Mouse (Mus musculus): ENCODE results near the gene Ttc9b. TPM values are rescaled to one million over a fixed set of nuclear protein-coding genes. Genes with fewer than 3 reads are reported as not detected.
A peak's percentile ranks its signal among the peaks of the same experiment; 100 is the strongest.

Gene Ttc9b
- polyA plus RNA-seq, 1 experiment from 2014 or later = 3.7 TPM

- 77% methylated on average over 1 of the region's 1 CpGs for WGBS
- no peak overlapping the region for H3K27ac ChIP-seq (ENCODE audit: low read length)
- no peak overlapping the region for H3K9ac ChIP-seq (replicated peaks; ENCODE audit: low read depth, low read length)
Measured at GRCm38 (mm10) chr7:27687043-27687442, 33.3 kb downstream of the Ttc9b start.

GRCm38 (mm10) chr7:27687836-27688235 lies 34.1 kb downstream of the Ttc9b start:
- Histone ChIP-seq H3K4me1 (ENCODE audit: control insufficient read depth, insufficient read depth, low read length) (no peaks in the 10 kb centered on the region; the same call in 1 of the 2 replicates), H3K9me3 (ENCODE audit: control insufficient read depth, low read depth, low read length) (no peaks in the 10 kb centered on the region), H3K36me3 (ENCODE audit: control insufficient read depth, insufficient read depth, low read length) (no peaks in the 10 kb centered on the region), H3K27ac (ENCODE audit: low read length) (no peak overlapping the region), H3K27me3 (ENCODE audit: control insufficient read depth, insufficient read depth, low read length) (no peaks in the 10 kb centered on the region), H3K4me3 (ENCODE audit: low read depth, low read length) (no peak overlapping the region), H3K4me2 (replicated peaks; ENCODE audit: low read depth, low read length) (peak overlapping the region; percentile 69; the same call in 1 of the 2 replicates), H3K9ac (replicated peaks; ENCODE audit: low read depth, low read length) (no peak overlapping the region)
- WGBS = 57% methylated on average over 3 of the region's 3 CpGs
- no peak for ATAC-seq (ENCODE audit: insufficient number of reproducible peaks, insufficient read depth, low FRiP score, low read depth)

More at GRCm38 (mm10) chr7:27687043-27687442, 33.3 kb downstream of the Ttc9b start:
- no peaks in the 10 kb centered on the region for H3K36me3 ChIP-seq (ENCODE audit: control insufficient read depth, insufficient read depth, low read length)
- no peaks in the 10 kb centered on the region; the same call in 1 of the 2 replicates for H3K4me1 ChIP-seq (ENCODE audit: control insufficient read depth, insufficient read depth, low read length)
- H3K4me2 ChIP-seq (replicated peaks; ENCODE audit: low read depth, low read length) = no peak overlapping the region
- ATAC-seq (ENCODE audit: insufficient number of reproducible peaks, insufficient read depth, low FRiP score, low read depth) = no peak
- H3K4me3 ChIP-seq (ENCODE audit: low read depth, low read length) = no peak overlapping the region
- H3K27me3 ChIP-seq (ENCODE audit: control insufficient read depth, insufficient read depth, low read length) = no peaks in the 10 kb centered on the region
- no peaks in the 10 kb centered on the region for H3K9me3 ChIP-seq (ENCODE audit: control insufficient read depth, low read depth, low read length)

- Histone ChIP-seq H3K4me3 (ENCODE audit: low read depth, low read length) (peak overlapping the region; percentile 48), H3K27ac (ENCODE audit: low read length) (peak overlapping the region; percentile 82), H3K9ac (replicated peaks; ENCODE audit: low read depth, low read length) (peak overlapping the region; percentile 48)
Measured at GRCm38 (mm10) chr7:27688246-27688788, 34.6 kb downstream of the Ttc9b start.

DNA sequence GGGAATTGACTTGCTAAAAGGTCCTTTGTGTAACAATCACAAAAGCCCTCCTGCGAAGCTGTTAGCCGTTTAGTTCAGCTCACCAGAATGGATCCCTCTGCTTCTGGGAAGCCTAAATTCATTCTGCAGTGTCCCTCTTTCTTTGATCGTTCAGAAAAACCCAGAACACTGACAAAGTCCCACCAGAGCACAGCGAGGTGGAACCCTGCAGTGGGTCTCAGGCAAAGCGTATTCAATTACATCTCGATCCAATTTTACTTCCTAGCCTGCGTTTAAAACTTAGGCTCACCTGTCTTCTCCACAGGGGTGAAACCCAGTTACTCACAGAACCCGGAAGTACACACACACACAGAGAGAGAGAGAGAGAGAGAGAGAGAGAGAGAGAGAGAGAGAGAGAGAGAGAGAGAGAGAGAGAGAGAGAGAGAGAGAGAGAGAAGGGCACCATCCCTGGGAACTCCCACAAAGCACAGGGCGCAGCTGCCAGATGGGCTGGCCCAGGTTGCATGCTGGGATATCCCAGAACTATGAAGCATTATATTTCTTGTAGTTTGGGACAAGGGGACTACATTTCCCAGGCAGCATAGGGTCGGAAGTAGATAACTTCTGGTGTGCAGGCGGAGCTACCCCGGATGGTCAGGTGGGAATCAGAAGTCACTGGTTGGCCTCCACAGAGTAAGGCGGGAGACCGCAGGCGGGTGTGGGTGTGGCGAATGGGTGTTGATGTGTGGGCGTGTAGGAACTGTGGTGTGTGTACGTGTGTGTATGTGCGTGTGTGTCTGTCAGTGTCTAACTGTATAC lies 35.3 kb downstream of the Ttc9b start, which contains the start of gene Zfp607b:
Gene Zfp607b, plus strand, starts transcription at position 526 of the 798 bp plus-strand sequence.
- Histone ChIP-seq H3K4me1 (ENCODE audit: control insufficient read depth, insufficient read depth, low read length) (no peaks in the 10 kb centered on the region; the same call in 1 of the 2 replicates), H3K9me3 (ENCODE audit: control insufficient read depth, low read depth, low read length) (no peaks in the 10 kb centered on the region), H3K27ac (ENCODE audit: low read length) (peak within 1 kb of the TSS; percentile 82), H3K9ac (replicated peaks; ENCODE audit: low read depth, low read length) (peak within 1 kb of the TSS; percentile 48), H3K27me3 (ENCODE audit: control insufficient read depth, insufficient read depth, low read length) (no peaks in the 10 kb centered on the region), H3K36me3 (ENCODE audit: control insufficient read depth, insufficient read depth, low read length) (no peaks in the 10 kb centered on the region), H3K4me3 (ENCODE audit: low read depth, low read length) (peak within 1 kb of the TSS; percentile 48), H3K4me2 (replicated peaks; ENCODE audit: low read depth, low read length) (peak within 1 kb of the TSS; percentile 69)
- WGBS = 1% methylated on average over 19 of the region's 19 CpGs
- peak; percentile 99 for ATAC-seq (ENCODE audit: insufficient number of reproducible peaks, insufficient read depth, low FRiP score, low read depth)

More at GRCm38 (mm10) chr7:27688246-27688788, 34.6 kb downstream of the Ttc9b start:
- Histone ChIP-seq H3K27me3 (ENCODE audit: control insufficient read depth, insufficient read depth, low read length) (no peaks in the 10 kb centered on the region), H3K9me3 (ENCODE audit: control insufficient read depth, low read depth, low read length) (no peaks in the 10 kb centered on the region), H3K36me3 (ENCODE audit: control insufficient read depth, insufficient read depth, low read length) (no peaks in the 10 kb centered on the region), H3K4me1 (ENCODE audit: control insufficient read depth, insufficient read depth, low read length) (no peaks in the 10 kb centered on the region; the same call in 1 of the 2 replicates), H3K4me2 (replicated peaks; ENCODE audit: low read depth, low read length) (peak overlapping the region; percentile 69)
- 32% methylated on average over 14 of the region's 14 CpGs for whole genome bisulfite sequencing
- ATAC-seq (ENCODE audit: insufficient number of reproducible peaks, insufficient read depth, low FRiP score, low read depth) = no peak

- Histone ChIP-seq H3K27ac (ENCODE audit: low read length) (no peak overlapping the region), H3K36me3 (ENCODE audit: control insufficient read depth, insufficient read depth, low read length) (no peaks in the 10 kb centered on the region), H3K4me3 (ENCODE audit: low read depth, low read length) (no peak overlapping the region), H3K9me3 (ENCODE audit: control insufficient read depth, low read depth, low read length) (no peaks in the 10 kb centered on the region), H3K9ac (replicated peaks; ENCODE audit: low read depth, low read length) (no peak overlapping the region), H3K4me1 (ENCODE audit: control insufficient read depth, insufficient read depth, low read length) (no peaks in the 10 kb centered on the region; the same call in 1 of the 2 replicates), H3K4me2 (replicated peaks; ENCODE audit: low read depth, low read length) (no peak overlapping the region), H3K27me3 (ENCODE audit: control insufficient read depth, insufficient read depth, low read length) (no peaks in the 10 kb centered on the region)
- ATAC-seq (ENCODE audit: insufficient number of reproducible peaks, insufficient read depth, low FRiP score, low read depth) = no peak
- WGBS = 46% methylated on average over 5 of the region's 5 CpGs
Measured at GRCm38 (mm10) chr7:27691076-27691475, 37.4 kb downstream of the Ttc9b start.

- Histone ChIP-seq H3K36me3 (ENCODE audit: control insufficient read depth, insufficient read depth, low read length) (no peaks in the 10 kb centered on the region), H3K4me1 (ENCODE audit: control insufficient read depth, insufficient read depth, low read length) (no peaks in the 10 kb centered on the region), H3K27me3 (ENCODE audit: control insufficient read depth, insufficient read depth, low read length) (no peaks in the 10 kb centered on the region), H3K4me3 (ENCODE audit: low read depth, low read length) (no peak overlapping the region), H3K9ac (replicated peaks; ENCODE audit: low read depth, low read length) (no peak overlapping the region), H3K4me2 (replicated peaks; ENCODE audit: low read depth, low read length) (no peak overlapping the region), H3K27ac (ENCODE audit: low read length) (no peak overlapping the region), H3K9me3 (ENCODE audit: control insufficient read depth, low read depth, low read length) (no peaks in the 10 kb centered on the region)
- no peak for ATAC-seq (ENCODE audit: insufficient number of reproducible peaks, insufficient read depth, low FRiP score, low read depth)
- WGBS = 50% methylated on average over 3 of the region's 3 CpGs
Measured at GRCm38 (mm10) chr7:27696711-27697110, 43.0 kb downstream of the Ttc9b start.

Other genes starting within 250 kb of the Ttc9b start
- gene Sptbn4, start 206.2 kb upstream of the Ttc9b start, polyA plus RNA-seq (2014; fragmentation: Nextera tagmentation; extraction: Ambion mirVana) = 0.64 and 1.00 TPM in 2 replicates
- 67.3 and 78.3 TPM in 2 replicates for gene Blvrb, start 205.9 kb upstream of the Ttc9b start, polyA plus RNA-seq (2014; fragmentation: Nextera tagmentation; extraction: Ambion mirVana)
- 29.5 and 32.9 TPM in 2 replicates for gene Sertad3, start 180.1 kb upstream of the Ttc9b start, polyA plus RNA-seq (2014; fragmentation: Nextera tagmentation; extraction: Ambion mirVana)
- gene Sertad1, start 167.0 kb upstream of the Ttc9b start, polyA plus RNA-seq (2014; fragmentation: Nextera tagmentation; extraction: Ambion mirVana) = 33.6 and 35.5 TPM in 2 replicates
- gene Prx, start 154.6 kb upstream of the Ttc9b start, polyA plus RNA-seq (2014; fragmentation: Nextera tagmentation; extraction: Ambion mirVana) = 1.4 and 1.5 TPM in 2 replicates
- 1.0 and 1.3 TPM in 2 replicates for gene Hipk4, start 130.6 kb upstream of the Ttc9b start, polyA plus RNA-seq (2014; fragmentation: Nextera tagmentation; extraction: Ambion mirVana)
- gene Pld3, start 100.7 kb upstream of the Ttc9b start, polyA plus RNA-seq (2014; fragmentation: Nextera tagmentation; extraction: Ambion mirVana) = 75.6 and 78.7 TPM in 2 replicates
- 17.6 and 18.4 TPM in 2 replicates for gene 2310022A10Rik, start 100.7 kb upstream of the Ttc9b start, polyA plus RNA-seq (2014; fragmentation: Nextera tagmentation; extraction: Ambion mirVana)
- gene Akt2, start 62.4 kb upstream of the Ttc9b start, polyA plus RNA-seq (2014; fragmentation: Nextera tagmentation; extraction: Ambion mirVana) = 88.8 and 91.5 TPM in 2 replicates
- gene Map3k10, start 20.7 kb downstream of the Ttc9b start, polyA plus RNA-seq (2014; fragmentation: Nextera tagmentation; extraction: Ambion mirVana) = 4.5 and 9.2 TPM in 2 replicates
- gene Zfp607b, start 35.4 kb downstream of the Ttc9b start, polyA plus RNA-seq (2014; fragmentation: Nextera tagmentation; extraction: Ambion mirVana) = 2.9 and 3.3 TPM in 2 replicates
- 36.9 and 37.2 TPM in 2 replicates for gene Zfp60, start 77.5 kb downstream of the Ttc9b start, polyA plus RNA-seq (2014; fragmentation: Nextera tagmentation; extraction: Ambion mirVana)
- 2.2 and 2.5 TPM in 2 replicates for gene Zfp626, start 153.3 kb downstream of the Ttc9b start, polyA plus RNA-seq (2014; fragmentation: Nextera tagmentation; extraction: Ambion mirVana)
- 9.5 and 9.6 TPM in 2 replicates for gene Zfp59, start 184.7 kb downstream of the Ttc9b start, polyA plus RNA-seq (2014; fragmentation: Nextera tagmentation; extraction: Ambion mirVana)
- 5.5 and 6.0 TPM in 2 replicates for gene Zfp607a, start 203.6 kb downstream of the Ttc9b start, polyA plus RNA-seq (2014; fragmentation: Nextera tagmentation; extraction: Ambion mirVana)

Measured in stomach, embryonic 14.5 days (tissue).